Mouse (Mus musculus): ENCODE measurements around the gene Grb7. TPM values are rescaled to one million over a fixed set of nuclear protein-coding genes. Genes with fewer than 3 reads are reported as not detected.

Grb7 gene
- polyA plus RNA-seq, 1 experiment: 54.8 TPM

DNA sequence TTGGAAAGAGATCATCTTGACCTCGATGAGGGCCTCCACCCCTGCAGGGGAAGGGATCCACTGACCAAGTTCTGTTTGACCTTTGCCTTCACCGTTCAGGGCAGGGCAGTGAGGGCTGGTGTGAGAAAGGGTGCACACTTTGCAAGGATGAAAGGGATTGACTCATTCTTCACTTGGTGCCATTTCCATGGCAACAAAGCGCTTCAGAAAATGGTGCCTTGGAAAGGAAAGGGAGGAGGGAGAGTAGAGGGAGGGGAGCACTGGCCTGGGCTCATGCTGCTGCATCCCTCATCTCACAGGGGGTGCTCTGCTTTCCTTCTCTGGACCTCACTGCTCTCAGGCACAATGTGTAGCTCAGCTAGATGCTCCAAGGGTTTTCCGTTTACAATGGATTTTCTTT lies 26.5 kb downstream of the Grb7 start:
- no peak for DNase-seq (ENCODE audit: low read depth)

- DNase-seq (ENCODE audit: low read depth): no peak
Observed at GRCm38 (mm10) chr11:98473916-98474479, 27.8 kb downstream of the Grb7 start.

DNA sequence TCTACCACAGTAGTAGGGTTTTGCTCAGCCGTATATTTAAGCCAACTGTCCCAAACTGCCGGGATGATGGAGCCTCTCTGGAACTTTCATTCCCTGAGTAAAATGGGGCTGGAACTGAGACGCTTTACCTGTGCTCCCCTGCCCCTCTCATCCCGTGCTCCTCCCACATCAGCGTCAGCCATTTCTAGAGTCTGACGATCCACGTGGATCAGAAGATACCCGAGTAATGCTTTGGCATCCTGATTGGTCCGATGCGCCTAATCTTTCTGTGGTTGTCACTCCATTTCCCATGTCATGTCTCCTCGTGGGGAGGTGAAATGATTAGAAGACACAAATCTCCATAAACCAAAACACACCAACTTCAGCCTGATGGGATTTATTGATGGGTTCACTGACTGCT lies 28.8 kb downstream of the Grb7 start:
- DNase-seq (ENCODE audit: low read depth): no peak

DNA sequence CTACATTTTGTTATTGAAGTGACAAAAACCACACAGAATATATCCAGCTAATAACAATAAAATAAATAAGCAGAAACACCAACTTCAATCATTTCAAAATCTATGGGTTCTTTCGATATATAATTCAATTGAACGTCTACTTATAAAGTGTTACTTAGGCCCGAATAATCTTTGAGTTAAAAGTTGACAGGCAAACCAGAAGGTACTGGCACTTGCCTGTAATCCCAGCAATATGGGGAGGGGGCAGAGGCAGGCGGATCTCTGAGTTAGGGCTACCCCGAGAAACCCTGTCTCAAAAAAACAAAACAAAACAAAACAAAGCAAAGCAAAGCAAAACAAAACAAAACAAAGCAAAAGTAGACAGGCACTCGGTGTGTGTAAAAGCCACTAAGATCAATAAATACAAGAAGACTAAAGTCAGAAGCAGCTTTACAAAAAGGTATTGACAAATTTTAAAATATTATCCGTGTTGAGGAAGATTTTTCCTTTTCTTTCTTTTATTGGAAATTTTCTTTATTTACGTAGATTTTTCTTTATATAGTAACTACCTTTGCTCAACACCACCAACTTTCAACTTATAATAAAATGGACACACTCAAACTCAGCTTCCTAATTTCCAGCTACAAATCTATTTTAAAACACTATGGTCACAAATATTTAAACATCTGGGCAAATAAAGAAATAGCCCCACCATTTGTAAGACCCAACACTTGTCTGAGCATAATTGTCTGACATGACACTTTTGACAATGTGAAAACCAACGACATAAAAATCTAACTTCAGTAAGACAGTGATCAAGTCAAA lies 29.6 kb downstream of the Grb7 start:
- no peak for DNase-seq (ENCODE audit: low read depth)

- DNase-seq (ENCODE audit: low read depth): no peak
Observed at GRCm38 (mm10) chr11:98476434-98476807, 30.2 kb downstream of the Grb7 start.

GRCm38 (mm10) chr11:98477011-98477701 lies 31.0 kb downstream of the Grb7 start:
- DNase-seq (ENCODE audit: low read depth): no peak

DNA sequence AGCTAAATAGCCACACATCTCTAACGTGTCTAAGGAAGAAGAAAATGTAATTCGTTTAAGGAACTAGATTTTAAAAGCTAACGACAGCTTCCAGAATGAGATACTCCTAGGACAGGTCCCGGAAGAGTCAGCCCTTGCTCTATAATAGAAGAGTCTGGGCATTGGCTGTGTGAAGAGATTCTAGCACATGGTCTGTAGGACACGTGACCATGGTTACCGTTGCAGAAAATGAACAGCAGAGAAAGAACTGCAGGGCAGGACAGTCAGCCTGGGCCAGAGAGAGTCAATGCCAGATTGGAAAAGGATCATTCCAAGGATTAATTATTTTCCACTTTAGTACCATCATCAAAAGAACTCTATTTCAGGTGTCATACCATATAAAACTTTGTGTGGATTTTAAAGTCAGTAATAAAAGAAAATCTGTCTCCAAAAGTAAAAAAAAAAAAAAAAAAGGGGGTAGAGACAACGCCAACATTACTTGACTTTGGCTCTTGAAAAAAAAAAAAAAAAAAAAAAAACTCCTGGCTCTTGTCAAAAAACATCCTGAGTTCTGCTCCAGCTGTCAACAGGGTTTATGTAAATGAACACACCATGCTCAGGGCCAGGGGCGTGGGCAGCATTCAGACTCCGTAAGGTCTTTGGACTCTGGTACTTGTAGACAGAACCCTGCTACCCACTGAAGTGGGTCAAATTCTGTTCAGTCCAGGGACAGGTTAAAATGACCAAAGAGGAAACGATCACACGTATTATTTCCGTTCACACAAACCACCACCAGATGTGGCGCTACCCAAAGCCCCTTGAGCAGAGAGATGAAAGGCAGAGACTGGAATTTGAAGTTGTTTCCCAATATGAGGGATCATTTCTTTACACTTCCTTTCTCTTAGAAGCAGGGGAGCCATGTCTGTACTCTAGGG lies 33.1 kb downstream of the Grb7 start:
- DNase-seq (ENCODE audit: low read depth): no peak

- no peak for DNase-seq (ENCODE audit: low read depth)
Observed at GRCm38 (mm10) chr11:98479940-98480497, 33.8 kb downstream of the Grb7 start.

GRCm38 (mm10) chr11:98481231-98481630 lies 35.0 kb downstream of the Grb7 start:
- peak; percentile 49 for DNase-seq (ENCODE audit: low read depth)

- no peak for DNase-seq (ENCODE audit: low read depth)
Observed at GRCm38 (mm10) chr11:98482067-98482466, 35.9 kb downstream of the Grb7 start.

- DNase-seq (ENCODE audit: low read depth): no peak
Observed at GRCm38 (mm10) chr11:98485749-98486148, 39.6 kb downstream of the Grb7 start.

DNA sequence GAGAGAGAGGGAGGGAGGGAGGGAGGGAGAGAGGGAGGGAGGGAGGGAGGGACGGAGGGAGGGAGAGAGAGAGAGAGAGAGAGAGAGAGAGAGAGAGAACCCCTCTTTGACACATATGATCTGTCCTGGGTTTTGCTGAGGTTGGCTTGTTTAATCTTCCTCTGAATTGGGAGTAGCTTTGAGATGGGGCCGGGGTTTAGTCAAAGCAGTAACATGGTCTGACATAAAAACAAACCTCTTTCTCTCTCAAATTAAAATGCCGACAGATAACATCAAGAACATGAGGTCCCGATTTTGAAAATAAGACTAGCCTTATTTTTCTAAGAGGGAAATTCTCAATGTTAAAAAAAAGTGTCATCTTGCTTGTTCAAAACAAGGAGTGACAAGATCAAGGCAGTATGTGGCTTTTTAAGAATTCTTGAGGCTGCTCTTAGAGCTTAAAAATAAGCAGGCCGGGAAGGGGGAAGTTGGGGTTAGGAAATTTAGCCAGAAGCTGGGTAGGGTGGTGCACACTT lies 41.4 kb downstream of the Grb7 start:
- no peak for DNase-seq (ENCODE audit: low read depth)

DNA sequence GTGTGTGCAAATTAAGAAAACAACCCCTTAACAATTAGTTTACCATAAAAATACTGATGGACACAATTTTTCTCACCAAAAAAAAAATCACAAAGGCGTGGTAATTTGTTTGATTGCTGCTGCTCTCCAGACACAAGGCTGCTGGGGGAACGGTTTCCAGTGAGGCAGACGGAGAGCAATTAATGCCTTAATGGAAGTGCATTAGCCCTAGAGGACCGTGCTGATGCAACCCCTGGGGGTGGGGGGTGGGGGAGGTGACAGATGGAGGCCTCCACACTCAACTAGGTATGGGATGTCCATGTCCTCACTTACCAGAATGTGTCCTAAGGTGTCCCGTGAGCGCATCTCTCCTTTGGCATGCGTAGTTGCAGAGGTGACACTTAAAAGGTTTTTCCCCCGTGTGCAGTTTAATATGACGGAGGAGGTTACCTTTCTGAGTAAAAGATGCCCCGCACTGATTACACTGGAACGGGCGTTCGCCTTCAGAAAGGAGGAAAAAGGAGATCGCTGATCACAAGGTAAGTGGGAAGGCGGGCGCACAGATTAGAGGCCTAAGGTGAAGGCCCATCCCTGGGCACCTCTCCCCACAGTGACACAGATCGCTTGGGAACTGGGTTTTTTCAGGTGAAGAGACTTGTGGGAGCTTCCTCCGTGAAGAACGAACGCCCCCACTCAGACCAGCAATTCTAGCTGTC lies 42.5 kb downstream of the Grb7 start:
- no peak for DNase-seq (ENCODE audit: low read depth)

- DNase-seq (ENCODE audit: low read depth): no peak
Observed at GRCm38 (mm10) chr11:98491571-98491970, 45.4 kb downstream of the Grb7 start.

- no peak for DNase-seq (ENCODE audit: low read depth)
Observed at GRCm38 (mm10) chr11:98492959-98493358, 46.8 kb downstream of the Grb7 start.

- no peak for DNase-seq (ENCODE audit: low read depth)
Observed at GRCm38 (mm10) chr11:98493394-98493793, 47.2 kb downstream of the Grb7 start.

DNA sequence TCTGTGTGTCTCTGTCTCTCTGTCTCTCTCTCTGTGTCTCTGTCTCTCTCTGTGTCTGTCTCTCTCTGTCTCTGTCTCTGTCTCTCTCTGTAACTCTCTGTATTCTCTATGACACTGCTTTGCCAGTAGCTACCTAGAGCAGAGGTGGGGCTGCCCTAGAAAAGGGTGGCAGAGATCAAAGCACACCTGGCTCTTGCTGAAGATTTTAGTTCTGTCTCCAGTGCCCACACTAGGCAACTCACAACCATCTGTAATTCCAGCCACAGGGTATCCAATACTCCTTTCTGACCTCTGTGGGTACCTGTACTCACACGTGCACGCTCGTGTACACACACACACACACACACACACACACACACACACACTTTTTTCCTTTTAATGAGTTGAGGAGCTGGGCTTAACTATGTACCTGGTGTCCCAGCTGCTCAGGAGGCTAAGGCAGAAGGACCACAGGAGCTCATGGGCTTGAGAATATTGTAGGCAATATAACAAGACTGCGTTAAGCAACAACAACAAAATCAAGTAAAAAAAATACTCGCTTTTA lies 49.1 kb downstream of the Grb7 start:
- DNase-seq (ENCODE audit: low read depth): no peak

- DNase-seq (ENCODE audit: low read depth): no peak
Observed at GRCm38 (mm10) chr11:98497388-98498288, 51.4 kb downstream of the Grb7 start.

DNA sequence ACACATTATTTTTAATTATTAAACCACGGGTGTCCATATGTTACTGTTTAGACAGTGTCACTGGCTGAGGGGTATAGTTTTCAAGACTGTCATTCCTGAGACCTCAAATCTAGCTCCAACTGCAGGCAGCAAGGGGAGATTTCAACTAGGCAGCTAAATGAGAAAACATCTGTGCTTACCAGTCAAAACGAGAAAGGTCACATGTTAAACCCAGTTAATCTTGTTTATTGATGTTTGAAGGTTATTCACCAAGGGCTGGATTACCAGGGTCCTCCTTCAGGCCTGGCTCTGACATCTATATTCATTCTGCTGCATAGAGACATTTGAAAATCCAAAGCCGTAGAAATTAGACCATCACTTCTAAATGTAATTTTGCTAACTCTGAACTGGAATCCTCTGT lies 58.7 kb downstream of the Grb7 start:
- DNase-seq (ENCODE audit: low read depth): no peak
